Mouse (Mus musculus): ENCODE results near the gene Cox7a1.
A peak's percentile ranks its signal among the peaks of the same experiment; 100 is the strongest.

DNA sequence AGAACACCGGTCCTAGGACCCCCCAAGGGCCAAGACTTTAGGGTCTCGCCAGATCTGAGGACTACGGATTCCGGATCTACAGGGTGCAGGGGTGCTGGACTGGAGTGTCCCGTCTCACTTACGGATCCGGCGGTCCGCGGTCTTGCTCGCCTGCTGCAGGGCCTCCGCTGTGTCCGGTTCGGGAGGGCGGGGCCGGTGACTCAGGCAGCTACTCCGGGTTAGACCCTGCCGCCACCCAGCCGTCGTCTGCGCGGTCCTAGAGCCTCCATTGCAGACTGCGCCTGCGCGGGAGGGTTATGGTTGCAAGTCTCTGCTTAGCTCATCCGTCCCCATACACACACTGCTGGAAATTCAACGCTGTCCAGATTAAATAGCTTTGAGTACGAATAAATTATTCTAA lies 10.9 kb downstream of the Cox7a1 start:
- TF ChIP-seq TCF12 (IDR thresholded peaks at IDR 0.05; ENCODE audit: insufficient read depth, poor library complexity, severe bottlenecking) (no peak), POLR2A (IDR thresholded peaks at IDR 0.05; ENCODE audit: insufficient read length, low read depth) (peak; percentile 94), E2F4 (IDR thresholded peaks at IDR 0.05; ENCODE audit: insufficient read depth) (peak; percentile 26), USF1 (IDR thresholded peaks at IDR 0.05; ENCODE audit: low read depth) (no peak), MAX (IDR thresholded peaks at IDR 0.05; ENCODE audit: low read depth) (no peak), POLR2AphosphoS2 (IDR thresholded peaks at IDR 0.05; ENCODE audit: insufficient read length, low read depth) (peak; percentile 88), REST (IDR thresholded peaks at IDR 0.05; ENCODE audit: insufficient read depth, insufficient read length) (no peak), MYOD1 (IDR thresholded peaks at IDR 0.05; ENCODE audit: control insufficient read depth in 1 of 3, insufficient read length in 2 of 3, low read depth in 2 of 3) (peak in 2 of 3 experiments; percentile 15 to 44), MYOG (IDR thresholded peaks at IDR 0.05; ENCODE audit: control insufficient read depth in 1 of 3, insufficient read depth in 1 of 3, insufficient read length in 2 of 3, low read depth in 2 of 3) (peak in 2 of 3 experiments; percentile 17 to 62), CEBPB (IDR thresholded peaks at IDR 0.05; ENCODE audit: insufficient read depth, poor library complexity, severe bottlenecking) (no peak)

Measured in myocyte (in vitro differentiated cells).